Mouse (Mus musculus) liver, postnatal 0 days (tissue): Measurements from ENCODE around the gene Gm438.

Experiments used
- CTCF ChIP-seq: sonication (generic); IDR thresholded peaks from 2 replicates; pipeline ENCODE4 v1.5.1; 2016; ENCODE audit warnings: antibody characterized with exemption, low read depth
- EP300 ChIP-seq: IDR thresholded peaks from 2 replicates; pipeline ENCODE4 v1.6.1; 2016; ENCODE audit warnings: antibody characterized with exemption, low read depth, mild to moderate bottlenecking

- TF ChIP-seq EP300 (no peak), CTCF (no peak)
Measured at GRCm38 (mm10) chr4:144790141-144790540, 3.8 kb upstream of the Gm438 start.
